Mouse (Mus musculus): ENCODE data around the gene Csmd2.
"Not testable (repeated sequence)": the region's sequence is repeated elsewhere in the genome, so short reads cannot be mapped to it uniquely, and the experiment has no call there.

Gene Csmd2

GRCm38 (mm10) chr4:128521276-128521675 is 533.6 kb downstream of the Csmd2 start:
- DNase-seq, result no peak

- peak; percentile 73 to 80 for DNase-seq
Observed at GRCm38 (mm10) chr4:128543378-128543777, 555.7 kb downstream of the Csmd2 start.

GRCm38 (mm10) chr4:128543956-128544486 is 556.4 kb downstream of the Csmd2 start:
- DNase-seq, result not testable (repeated sequence)

- no peak for DNase-seq
Observed at GRCm38 (mm10) chr4:128550756-128551155, 563.1 kb downstream of the Csmd2 start.

- DNase-seq, result no peak
Observed at GRCm38 (mm10) chr4:128554198-128554597, 566.5 kb downstream of the Csmd2 start.

GRCm38 (mm10) chr4:128560327-128560726 is 572.7 kb downstream of the Csmd2 start:
- peak in 1 of 2 experiments; percentile 36 for DNase-seq

GRCm38 (mm10) chr4:128575811-128576210 is 588.2 kb downstream of the Csmd2 start:
- DNase-seq, result no peak

- DNase-seq, result no peak
Observed at GRCm38 (mm10) chr4:128579182-128579581, 591.5 kb downstream of the Csmd2 start.

- DNase-seq, result no peak
Observed at GRCm38 (mm10) chr4:128593286-128593685, 605.6 kb downstream of the Csmd2 start.

GRCm38 (mm10) chr4:128594062-128594461 is 606.4 kb downstream of the Csmd2 start:
- no peak for DNase-seq

- no peak for DNase-seq
Observed at GRCm38 (mm10) chr4:128597801-128598560, 610.3 kb downstream of the Csmd2 start.

- DNase-seq, result no peak
Observed at GRCm38 (mm10) chr4:128606586-128606985, 618.9 kb downstream of the Csmd2 start.

GRCm38 (mm10) chr4:128607661-128608060 is 620.0 kb downstream of the Csmd2 start:
- DNase-seq, result no peak

- DNase-seq, result peak in 1 of 2 experiments; percentile 32
Observed at GRCm38 (mm10) chr4:128609276-128609924, 621.7 kb downstream of the Csmd2 start.

GRCm38 (mm10) chr4:128609925-128610402 is 622.3 kb downstream of the Csmd2 start, which contains the start of gene Zscan20:
Zscan20 (minus strand) TSS chr4:128610098.
- DNase-seq, result peak; percentile 97 to 98

GRCm38 (mm10) chr4:128610706-128611105 is 623.0 kb downstream of the Csmd2 start:
- peak in 1 of 2 experiments; percentile 10 for DNase-seq

GRCm38 (mm10) chr4:128611726-128612125 is 624.1 kb downstream of the Csmd2 start:
- DNase-seq, result not testable (repeated sequence)

- peak; percentile 72 to 77 for DNase-seq
Observed at GRCm38 (mm10) chr4:128613326-128613725, 625.7 kb downstream of the Csmd2 start.

- DNase-seq, result peak in 1 of 2 experiments; percentile 16
Observed at GRCm38 (mm10) chr4:128615761-128616160, 628.1 kb downstream of the Csmd2 start.
